Mouse (Mus musculus) myocyte (in vitro differentiated cells): ENCODE data around the gene Kank2.

ENCODE experiments used
- MYOG ChIP-seq, 3 experiments: IDR thresholded peaks; one replicate each; pipeline ENCODE4 v1.6.1; 2011; ENCODE audit warnings: control low read depth in 2 of 3, low read depth in 2 of 3, mild to moderate bottlenecking in 2 of 3; ENCODE audit not compliant: insufficient read length in 2 of 3, control insufficient read depth in 1 of 3, insufficient read depth in 1 of 3
- POLR2AphosphoS2 ChIP-seq: IDR thresholded peaks from one replicate; pipeline ENCODE4 v1.6.1; 2011; ENCODE audit warnings: low read depth, control low read depth; ENCODE audit not compliant: insufficient read length
- TCF12 ChIP-seq: IDR thresholded peaks from one replicate; pipeline ENCODE4 v1.6.1; 2011; ENCODE audit warnings: mild to moderate bottlenecking, control low read depth; ENCODE audit not compliant: poor library complexity, insufficient read depth, severe bottlenecking

DNA sequence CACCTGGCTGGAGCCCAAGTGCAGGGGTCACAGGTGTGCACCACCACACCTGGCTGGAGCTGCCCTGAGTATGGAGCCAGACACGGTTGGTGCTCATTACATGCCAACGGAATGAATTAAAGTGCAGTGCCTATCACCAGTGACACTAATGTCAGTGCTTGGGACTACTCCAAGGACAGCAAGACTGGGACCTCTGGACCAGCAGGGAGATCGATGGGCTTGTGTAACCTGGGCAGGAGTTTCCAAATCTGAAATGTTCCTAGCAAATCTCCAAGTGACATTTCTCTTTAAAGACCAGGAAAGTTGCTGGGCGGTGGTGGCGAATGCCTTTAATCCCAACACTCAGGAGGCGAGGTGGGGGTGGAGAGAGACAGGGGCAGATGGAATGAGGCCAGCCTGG lies 24.1 kb upstream of the Kank2 start:
- no peak for TF ChIP-seq MYOG (IDR thresholded peaks at IDR 0.05; ENCODE audit: control insufficient read depth in 1 of 3, insufficient read depth in 1 of 3, insufficient read length in 2 of 3, low read depth in 2 of 3)
- TF ChIP-seq TCF12 = no peak
- no peak for TF ChIP-seq POLR2AphosphoS2
